Mouse (Mus musculus) MN1 (cell line): ENCODE data around the gene Pigs.
A peak's percentile ranks its signal among the peaks of the same experiment; 100 is the strongest.

ENCODE experiments used
- DNase-seq: peaks from one replicate; pipeline ENCODE4 v3.0.0-alpha.2; 2016; ENCODE audit warnings: low spot score

Pigs gene

DNA sequence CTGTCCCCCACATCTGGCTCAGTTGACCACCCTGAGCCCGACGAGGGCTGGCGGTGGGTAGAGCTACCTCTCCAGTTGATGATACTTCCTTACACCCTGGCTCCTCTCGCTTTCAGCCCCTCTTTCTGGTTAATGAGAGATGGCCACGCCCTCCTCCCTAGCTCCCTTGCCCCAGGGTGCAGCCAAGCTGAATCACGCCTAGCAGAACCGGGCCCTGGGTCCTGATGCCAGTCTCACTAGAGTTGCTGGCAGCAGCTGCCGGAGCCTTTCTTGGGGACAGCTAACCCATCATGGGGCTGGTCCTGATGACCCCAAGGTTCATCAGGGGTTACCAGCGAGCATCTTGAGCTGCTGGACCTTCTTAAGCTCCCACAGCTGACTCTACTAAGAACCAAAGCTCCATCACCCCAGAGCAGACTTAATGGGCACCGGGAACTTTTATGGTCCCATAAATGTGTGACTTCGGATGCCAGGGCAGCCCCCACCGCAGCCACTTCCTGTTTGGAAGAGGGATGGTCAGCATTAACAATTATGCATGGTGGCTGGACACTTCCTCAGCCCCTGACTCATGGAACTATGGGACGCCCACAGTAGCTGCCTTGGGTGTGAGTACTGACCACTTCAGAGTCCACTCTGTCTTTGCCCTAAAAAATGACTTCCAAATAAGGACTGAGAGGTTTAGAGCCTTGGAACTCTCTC is 35.2 kb downstream of the Pigs start:
- DNase-seq, result no peak

DNA sequence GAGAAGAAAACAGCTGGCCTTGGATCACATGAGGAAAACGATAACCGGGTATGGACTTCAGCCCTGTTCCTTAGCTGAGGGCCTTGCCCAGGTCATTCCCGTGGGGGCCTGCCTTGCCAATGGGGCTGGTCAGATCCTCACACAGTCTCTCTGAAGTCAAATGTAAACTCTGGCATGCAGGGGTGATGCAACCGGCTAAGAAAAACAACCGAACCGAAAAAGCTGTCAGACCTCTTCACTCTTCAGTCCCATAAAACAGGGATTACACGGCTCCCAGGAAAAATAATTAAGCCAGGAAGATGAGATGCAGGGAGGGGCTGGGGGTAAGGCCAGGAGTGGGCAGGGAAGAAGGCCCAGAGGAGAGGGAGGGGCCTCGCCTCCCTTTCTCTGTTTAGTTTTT is 35.9 kb downstream of the Pigs start:
- no peak for DNase-seq

DNA sequence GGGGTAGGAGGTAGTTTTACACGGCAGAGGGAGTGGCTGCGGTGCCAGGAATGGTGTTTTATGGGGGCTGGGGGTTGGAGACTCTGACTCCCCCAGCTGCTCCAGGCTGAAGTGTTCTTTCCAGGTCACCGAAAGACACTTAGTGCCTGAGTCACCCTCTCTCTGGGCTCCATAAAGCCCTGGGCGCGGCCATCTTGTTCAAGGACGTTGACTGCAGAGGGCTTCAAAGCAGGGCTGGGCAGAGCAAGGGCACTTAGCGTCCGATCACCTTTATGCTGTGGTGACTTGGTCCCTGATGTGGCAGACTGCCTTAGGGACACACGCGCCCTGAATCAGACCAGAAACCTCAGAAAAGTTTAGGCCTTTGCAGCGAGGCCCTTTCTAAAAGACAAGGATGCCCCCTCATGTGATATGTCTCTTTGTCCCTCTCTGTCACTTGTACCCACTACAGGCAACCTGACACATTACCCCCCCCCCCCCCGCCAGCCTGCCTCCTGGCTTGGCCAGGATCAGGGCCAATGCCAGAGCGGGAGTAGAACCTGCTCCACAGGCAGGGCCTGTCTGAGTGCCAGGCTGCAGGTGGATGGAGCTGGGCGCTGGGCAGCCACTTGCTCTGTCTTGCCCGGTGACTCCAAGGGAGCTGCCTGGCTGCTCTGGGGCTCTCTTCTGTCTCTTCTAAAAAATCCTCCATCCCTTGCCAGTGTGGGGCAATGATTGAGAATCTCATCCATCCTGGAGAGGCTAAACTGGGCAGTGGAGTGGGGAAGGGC is 39.4 kb downstream of the Pigs start:
- no peak for DNase-seq

DNA sequence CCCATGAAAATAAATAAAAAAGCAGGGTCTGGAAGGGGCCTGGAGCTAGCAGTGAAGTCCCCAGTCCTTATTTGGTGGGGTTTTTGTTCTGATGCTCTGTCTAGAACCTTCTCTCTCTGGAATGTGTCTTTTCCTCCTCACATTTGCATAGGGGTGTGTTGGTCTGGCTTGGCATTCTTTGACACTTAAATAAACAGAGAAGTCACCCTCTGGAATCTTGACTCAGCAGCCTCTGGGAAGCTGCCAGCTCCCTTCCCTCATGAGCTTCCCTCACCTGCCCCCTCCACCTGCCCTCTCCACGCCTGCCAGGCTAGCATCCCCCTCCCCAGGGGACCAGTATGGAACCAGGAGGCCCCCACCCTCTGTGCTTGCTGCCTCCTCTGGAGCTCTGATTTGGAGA is 42.2 kb downstream of the Pigs start:
- no peak for DNase-seq

DNA sequence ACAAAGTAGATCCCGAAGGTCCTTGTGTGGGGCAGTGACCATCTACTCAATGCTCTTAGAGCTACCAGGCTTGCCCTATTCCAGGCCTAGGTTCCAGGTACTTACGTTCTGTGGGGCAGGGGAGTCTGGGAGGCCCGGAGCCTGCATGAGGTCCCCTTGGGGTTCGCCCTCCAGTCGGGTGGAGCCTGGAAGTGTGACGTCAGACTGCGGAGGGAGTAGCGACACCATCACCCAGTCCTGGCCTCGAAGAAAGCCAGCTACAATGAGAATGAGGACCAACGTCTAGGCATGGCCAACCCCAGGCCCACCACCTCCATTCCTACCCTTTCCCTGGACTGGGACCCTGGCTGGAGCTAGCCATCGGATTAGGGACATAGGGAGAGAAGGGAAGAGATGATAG is 43.5 kb downstream of the Pigs start:
- DNase-seq, result no peak

DNA sequence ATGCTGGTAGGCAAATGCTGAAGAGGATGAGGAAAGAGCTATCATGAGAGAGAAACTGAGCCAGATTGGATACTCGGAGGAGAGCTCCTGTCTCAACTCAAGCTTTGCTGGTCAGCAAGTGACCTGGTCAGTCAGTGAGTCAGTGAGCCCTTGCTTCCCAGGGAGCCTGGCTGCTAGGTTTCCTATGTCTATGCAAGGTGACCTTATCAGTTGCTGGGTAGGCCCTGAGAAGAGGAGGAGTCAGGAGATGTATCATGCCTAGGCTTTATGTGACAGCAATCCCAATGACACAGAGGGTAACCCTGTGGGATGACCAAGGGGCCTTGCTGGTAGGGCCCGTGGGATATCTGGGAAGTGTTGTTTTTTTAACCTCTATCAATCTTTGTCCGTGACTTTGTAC is 44.0 kb downstream of the Pigs start:
- no peak for DNase-seq

DNA sequence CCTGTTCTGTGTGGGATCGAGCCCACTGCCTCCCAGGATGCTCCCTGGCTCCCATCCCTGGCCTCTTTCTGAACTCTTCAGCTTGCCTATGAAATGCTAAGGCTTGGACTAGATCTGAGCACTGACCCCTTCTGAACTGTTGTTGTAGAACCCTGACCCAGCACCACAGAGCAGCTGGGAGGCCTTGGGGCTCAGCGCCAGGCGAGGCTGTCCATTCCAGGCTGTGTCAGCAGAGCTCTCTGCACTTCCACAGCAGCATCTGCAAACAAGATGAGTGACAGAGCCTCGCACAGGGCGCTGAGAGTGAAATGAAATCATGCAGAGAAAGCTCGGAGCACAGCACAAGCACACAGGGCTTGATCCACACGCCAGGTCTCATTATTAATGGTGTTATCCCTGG is 44.4 kb downstream of the Pigs start:
- DNase-seq, result no peak

DNA sequence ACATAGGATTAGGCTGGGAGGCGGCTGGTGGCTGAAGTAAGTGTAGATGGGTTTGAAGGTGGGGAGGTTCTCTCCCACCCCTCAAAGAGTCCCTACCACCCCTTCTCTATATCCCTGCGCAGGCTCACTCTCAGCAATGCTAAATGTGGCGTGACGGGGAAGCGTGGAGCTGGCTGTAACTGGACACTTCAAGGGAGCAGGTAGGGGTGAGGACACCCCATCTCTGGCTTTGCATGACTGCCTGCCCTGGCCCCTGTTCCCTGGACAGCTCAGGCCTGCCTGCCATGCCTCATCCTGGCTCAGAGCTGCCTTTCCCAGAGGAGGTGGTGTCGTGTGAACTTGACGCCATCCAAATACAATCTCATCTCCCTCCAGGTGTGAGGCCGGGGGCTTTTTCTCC is 45.9 kb downstream of the Pigs start:
- DNase-seq, result no peak

DNA sequence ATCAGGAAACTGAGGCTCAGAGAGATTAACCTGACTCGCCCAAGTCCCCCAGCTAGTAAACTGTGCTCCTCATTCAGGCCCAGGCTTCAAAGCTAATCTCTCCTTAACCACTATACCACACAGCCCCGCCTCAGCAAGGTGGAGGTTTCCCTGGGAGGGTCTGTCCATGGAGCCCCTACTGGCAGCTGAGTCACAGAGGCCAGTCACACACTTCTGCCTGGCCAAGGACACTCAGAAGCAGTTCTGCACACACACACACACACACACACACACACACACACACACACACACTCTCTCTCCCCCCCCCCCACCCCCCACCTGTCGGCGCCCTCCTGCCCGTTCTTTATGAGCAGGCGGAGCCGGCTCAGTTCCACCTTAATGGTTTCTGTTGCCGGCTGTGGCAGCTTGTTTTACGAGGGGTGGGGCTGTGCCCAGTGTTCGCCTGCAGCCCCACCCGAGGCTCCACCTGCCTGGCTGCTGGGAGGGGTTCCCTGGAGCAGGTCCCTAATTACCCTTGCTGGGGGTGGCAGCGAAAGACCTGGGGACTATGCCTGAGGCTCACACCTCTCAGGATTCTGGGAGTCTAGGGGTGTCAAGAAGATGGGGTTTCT is 49.4 kb downstream of the Pigs start:
- DNase-seq, result no peak

DNA sequence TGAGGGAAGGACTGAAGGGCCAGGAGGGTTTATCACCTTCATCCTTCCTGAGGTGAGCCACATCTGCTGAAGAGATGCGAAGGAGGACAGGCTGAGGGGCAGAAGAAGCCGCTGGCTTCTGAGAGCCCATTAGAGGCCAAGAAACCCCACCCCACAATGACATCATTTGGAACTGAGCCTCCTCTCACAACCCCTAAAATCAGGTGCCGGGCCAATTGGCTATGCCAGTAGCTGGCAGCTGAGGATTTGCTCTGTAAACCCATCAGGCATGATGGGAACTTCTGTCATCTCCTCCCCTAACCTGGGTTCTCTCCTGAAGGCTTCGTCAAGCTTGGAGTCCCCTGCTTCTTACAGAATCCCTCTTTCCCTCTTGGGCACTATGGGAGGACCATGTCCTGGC is 52.1 kb downstream of the Pigs start:
- no peak for DNase-seq

DNA sequence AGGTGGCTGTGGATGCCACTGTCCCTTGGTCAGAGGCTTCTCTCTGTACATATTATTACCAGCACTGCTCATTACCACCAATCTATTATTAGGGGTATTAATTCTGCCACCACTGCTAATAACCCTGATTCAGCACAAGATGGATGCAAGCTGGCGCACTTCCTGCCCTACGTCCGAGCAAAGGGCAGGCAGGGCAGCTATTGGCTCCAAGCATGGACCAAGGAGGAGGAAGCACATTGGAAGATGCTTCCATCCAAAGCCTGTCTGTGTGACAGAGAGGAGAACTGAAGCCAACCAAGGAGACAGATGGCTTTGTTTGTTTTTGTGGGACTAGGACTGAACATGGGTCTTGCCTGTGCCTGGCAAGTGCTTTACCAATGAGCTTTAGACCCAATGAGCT is 52.8 kb downstream of the Pigs start:
- no peak for DNase-seq

DNA sequence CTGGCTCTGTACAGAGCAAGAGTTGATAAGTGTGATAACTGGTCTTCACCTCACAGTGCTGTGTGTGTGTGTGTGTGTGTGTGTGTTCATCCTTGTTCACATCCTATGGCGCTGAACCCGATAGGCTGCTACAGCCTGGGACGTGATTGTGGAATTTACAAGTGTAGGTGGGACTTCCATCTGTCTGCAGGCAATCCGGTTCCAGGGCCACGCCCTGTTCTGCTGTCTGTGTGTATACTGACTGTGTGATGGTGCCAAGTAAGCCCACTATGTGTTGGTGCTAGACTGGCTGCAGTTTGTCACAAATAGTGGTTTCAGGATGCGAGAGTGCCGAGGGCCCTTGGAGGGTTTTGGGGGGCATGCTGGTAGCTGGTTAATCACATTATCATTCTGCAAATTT is 54.1 kb downstream of the Pigs start:
- DNase-seq, result no peak

DNA sequence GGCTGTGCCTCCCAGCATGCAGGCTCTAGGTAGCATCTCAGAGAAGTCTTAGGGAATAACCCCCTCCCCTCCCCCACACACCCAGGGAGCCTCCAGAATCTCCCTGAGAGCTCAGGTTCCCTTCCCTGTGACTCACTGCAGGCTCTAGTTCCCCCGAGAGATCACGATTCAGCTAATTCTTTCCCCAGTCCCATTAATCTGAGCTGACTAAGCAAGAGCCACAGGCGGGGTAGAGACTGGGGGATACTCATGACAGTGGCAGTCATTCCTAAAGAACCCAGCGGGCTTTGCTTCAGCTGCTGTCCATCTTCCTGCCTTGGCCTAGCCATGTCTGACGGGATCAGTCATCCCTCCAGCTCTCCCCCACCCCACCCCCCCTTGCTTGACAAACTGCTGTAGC is 54.5 kb downstream of the Pigs start:
- peak; percentile 37 for DNase-seq

DNA sequence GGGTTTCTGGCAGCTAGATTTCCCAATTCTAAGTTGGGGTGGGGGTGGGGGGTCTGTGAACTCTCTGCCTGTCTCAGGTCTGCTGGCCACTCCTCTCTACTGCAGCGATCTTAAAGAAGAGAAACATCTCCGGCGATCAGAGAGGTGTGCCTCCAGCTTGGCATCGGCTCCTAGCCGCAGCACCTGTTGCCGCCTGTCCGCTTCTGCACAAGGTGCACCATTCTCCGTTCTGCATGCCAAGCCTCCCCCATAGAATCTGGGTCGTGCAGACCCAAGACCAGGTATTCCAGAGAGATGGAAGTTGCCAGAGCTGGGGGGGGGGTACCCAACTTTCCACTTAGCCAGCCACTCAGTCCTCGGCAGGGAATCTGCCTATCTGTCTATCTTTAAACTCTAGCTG is 57.6 kb downstream of the Pigs start:
- no peak for DNase-seq

DNA sequence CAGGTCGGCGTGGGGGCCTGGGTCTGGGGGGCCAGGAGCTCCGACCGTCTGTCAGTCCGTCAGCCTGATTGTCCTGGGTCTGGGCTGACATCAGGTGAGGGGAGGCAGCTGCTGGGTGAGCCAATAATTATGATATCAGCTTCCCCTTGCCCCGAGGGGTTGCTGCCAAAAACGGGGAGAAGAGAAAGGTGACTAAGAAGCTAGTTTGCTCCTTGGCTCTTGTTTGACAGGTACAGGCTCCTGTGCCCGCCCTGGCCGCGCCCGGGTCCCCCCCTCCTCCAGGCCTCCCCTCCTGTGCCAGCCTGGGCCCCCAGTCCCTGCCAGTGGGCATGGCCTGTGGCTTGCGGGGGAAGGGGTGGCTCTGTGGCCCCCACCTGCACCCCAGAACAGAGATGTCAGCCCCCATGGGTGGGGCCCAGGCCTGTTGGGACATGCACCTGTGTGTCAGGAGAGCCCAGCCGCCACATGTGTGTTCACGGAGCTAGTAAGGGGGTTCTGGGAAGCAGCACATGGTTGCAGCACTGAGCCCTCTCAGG is 58.4 kb downstream of the Pigs start, which contains the start of gene Foxn1:
TSS of gene Foxn1 (minus strand) at position 51 of the 536 bp plus-strand sequence.
- DNase-seq, result no peak
